Mouse (Mus musculus) liver, embryonic 16.5 days (tissue): ENCODE data around the gene Slc17a7. TPM values are rescaled to one million over a fixed set of nuclear protein-coding genes. Genes with fewer than 3 reads are reported as not detected.

ENCODE experiments used
- ATAC-seq: fragments of 200-750 bp; cut with Nextera tagmentation; 2 replicates; pipeline ENCODE4 v1.8.0; 2017; ENCODE audit warnings: low read depth, mild to moderate bottlenecking, moderate number of reproducible peaks, moderate library complexity
- H3K27ac ChIP-seq: fragments of 300-500 bp; sonication (generic); 2 replicates; pipeline ENCODE4 v1.5.1; 2014; ENCODE audit warnings: mild to moderate bottlenecking, low read length
- H3K27me3 ChIP-seq: fragments of 300-500 bp; sonication (generic); 2 replicates; pipeline ENCODE4 v1.6.1; 2014; ENCODE audit warnings: low read depth, low read length, mixed read lengths; ENCODE audit not compliant: control insufficient read depth, insufficient read depth
- H3K36me3 ChIP-seq: fragments of 300-500 bp; sonication (generic); 2 replicates; pipeline ENCODE4 v1.6.1; 2014; ENCODE audit warnings: mild to moderate bottlenecking; ENCODE audit not compliant: control insufficient read depth, insufficient read depth
- H3K4me1 ChIP-seq: fragments of 300-500 bp; sonication (generic); 2 replicates; pipeline ENCODE4 v1.6.1; 2014; ENCODE audit warnings: low read depth, low read length, mixed read lengths; ENCODE audit not compliant: control insufficient read depth
- H3K4me2 ChIP-seq: fragments of 300-500 bp; sonication (generic); 2 replicates; pipeline ENCODE4 v1.6.1; 2014; ENCODE audit warnings: low read depth, low read length, mixed read lengths
- H3K4me3 ChIP-seq: fragments of 300-500 bp; sonication (generic); 2 replicates; pipeline ENCODE4 v1.5.1; 2014; ENCODE audit warnings: low read depth, mild to moderate bottlenecking, low read length
- H3K9ac ChIP-seq: fragments of 300-500 bp; sonication (generic); 2 replicates; pipeline ENCODE4 v1.6.1; 2014; ENCODE audit warnings: low read depth, low read length
- H3K9me3 ChIP-seq: fragments of 300-500 bp; sonication (generic); replicated peaks from 2 replicates; pipeline ENCODE4 v1.6.1; 2016; ENCODE audit warnings: low read length; ENCODE audit not compliant: control insufficient read depth
- WGBS: fragments of 180-500 bp; shearing (Covaris S2); extraction: QIAGEN DNeasy Blood & Tissue Kit; methylation state at CpG from one replicate; pipeline ENCODE4 v1.1.7; 2014; ENCODE audit not compliant: insufficient replicate concordance; 5-methylcytosine and 5-hydroxymethylcytosine counted together
- polyA plus RNA-seq: library from polyadenylated mRNA; unstranded; fragments of >200 nt; fragmentation: Nextera tagmentation; extraction: Ambion mirVana; gene quantifications from 2 replicates; pipeline ENCODE4 v1.2.1, GENCODE M21; 2015

Gene Slc17a7
- polyA plus RNA-seq, 1 experiment from 2014 or later = not detected

- no peak for ATAC-seq
- Histone ChIP-seq H3K4me3 (no peak overlapping the region), H3K36me3 (no peaks in the 10 kb centered on the region), H3K9me3 (no peaks in the 10 kb centered on the region), H3K9ac (no peak overlapping the region), H3K27me3 (peaks cover 13% of the 10 kb centered on the region), H3K4me2 (no peak overlapping the region), H3K4me1 (no peaks in the 10 kb centered on the region), H3K27ac (no peak overlapping the region)
- 61% methylated on average over 17 of the region's 17 CpGs for WGBS
These were observed 30.4 kb downstream of the Slc17a7 start for GRCm38 (mm10) chr7:45193871-45194785.

GRCm38 (mm10) chr7:45195341-45196175, 31.8 kb downstream of the Slc17a7 start:
- ATAC-seq = no peak
- 54% methylated on average over 13 of the region's 13 CpGs for WGBS
- H3K27me3 ChIP-seq = peaks cover 7% of the 10 kb centered on the region; the same call in 1 of the 2 replicates

GRCm38 (mm10) chr7:45196176-45196535, 32.4 kb downstream of the Slc17a7 start:
- Histone ChIP-seq H3K9ac (no peak overlapping the region), H3K4me2 (no peak overlapping the region), H3K4me3 (no peak overlapping the region), H3K9me3 (no peaks in the 10 kb centered on the region), H3K36me3 (no peaks in the 10 kb centered on the region), H3K27me3 (peaks cover 4% of the 10 kb centered on the region; the same call in 1 of the 2 replicates), H3K4me1 (no peaks in the 10 kb centered on the region), H3K27ac (no peak overlapping the region)
- WGBS = 50% methylated on average over 4 of the region's 4 CpGs
- ATAC-seq = no peak

More at GRCm38 (mm10) chr7:45195341-45196175, 31.8 kb downstream of the Slc17a7 start:
- H3K36me3 ChIP-seq = no peaks in the 10 kb centered on the region
- H3K4me1 ChIP-seq = no peaks in the 10 kb centered on the region
- H3K9ac ChIP-seq = no peak overlapping the region
- no peak overlapping the region for H3K4me3 ChIP-seq
- no peak overlapping the region for H3K4me2 ChIP-seq
- H3K27ac ChIP-seq = no peak overlapping the region
- no peaks in the 10 kb centered on the region for H3K9me3 ChIP-seq

GRCm38 (mm10) chr7:45196994-45197393, 33.2 kb downstream of the Slc17a7 start:
- no peak overlapping the region for H3K27ac ChIP-seq
- no peak for ATAC-seq
- H3K36me3 ChIP-seq = no peaks in the 10 kb centered on the region
- no peak overlapping the region for H3K9ac ChIP-seq
- 49% methylated on average over 5 of the region's 5 CpGs for WGBS
- H3K4me3 ChIP-seq = no peak overlapping the region
- H3K4me1 ChIP-seq = no peaks in the 10 kb centered on the region
- H3K9me3 ChIP-seq = no peaks in the 10 kb centered on the region
- H3K4me2 ChIP-seq = no peak overlapping the region
- no peaks in the 10 kb centered on the region; the same call in 1 of the 2 replicates for H3K27me3 ChIP-seq

GRCm38 (mm10) chr7:45198435-45198834, 34.7 kb downstream of the Slc17a7 start:
- no peak overlapping the region for H3K4me3 ChIP-seq
- no peak overlapping the region for H3K9ac ChIP-seq
- WGBS = 6% methylated on average over 5 of the region's 5 CpGs
- no peaks in the 10 kb centered on the region for H3K36me3 ChIP-seq
- H3K27ac ChIP-seq = no peak overlapping the region
- no peaks in the 10 kb centered on the region for H3K9me3 ChIP-seq
- no peaks in the 10 kb centered on the region for H3K4me1 ChIP-seq
- no peak for ATAC-seq
- H3K27me3 ChIP-seq = no peaks in the 10 kb centered on the region; the same call in 1 of the 2 replicates
- H3K4me2 ChIP-seq = no peak overlapping the region

- H3K36me3 ChIP-seq = no peaks in the 10 kb centered on the region
- WGBS = 68% methylated on average over 11 of the region's 11 CpGs
These were observed 35.2 kb downstream of the Slc17a7 start for GRCm38 (mm10) chr7:45198961-45199360.

GRCm38 (mm10) chr7:45202654-45203053, 38.9 kb downstream of the Slc17a7 start:
- no peak overlapping the region for H3K27ac ChIP-seq
- 42% methylated on average over 10 of the region's 10 CpGs for WGBS
- ATAC-seq = no peak

More at GRCm38 (mm10) chr7:45198961-45199360, 35.2 kb downstream of the Slc17a7 start:
- no peak overlapping the region for H3K4me3 ChIP-seq
- H3K9me3 ChIP-seq = no peaks in the 10 kb centered on the region
- H3K4me1 ChIP-seq = no peaks in the 10 kb centered on the region
- H3K27me3 ChIP-seq = no peaks in the 10 kb centered on the region; the same call in 1 of the 2 replicates
- no peak overlapping the region for H3K9ac ChIP-seq
- H3K4me2 ChIP-seq = no peak overlapping the region
- ATAC-seq = no peak
- no peak overlapping the region for H3K27ac ChIP-seq

GRCm38 (mm10) chr7:45204380-45205143, 40.8 kb downstream of the Slc17a7 start, which contains the start of gene Ccdc155:
Gene Ccdc155 (minus strand): TSS chr7:45204892.
- 0 out of 2 replicates have a peak within 1 kb of the TSS, but pooled peaks have one; percentile 1 for H3K9ac ChIP-seq
- ATAC-seq = peak; percentile 91
- WGBS = 5% methylated on average over 44 of the region's 44 CpGs

More at GRCm38 (mm10) chr7:45202654-45203053, 38.9 kb downstream of the Slc17a7 start:
- Histone ChIP-seq H3K36me3 (no peaks in the 10 kb centered on the region), H3K4me3 (no peak overlapping the region), H3K27me3 (no peaks in the 10 kb centered on the region), H3K4me1 (peaks cover 5% of the 10 kb centered on the region; the same call in 1 of the 2 replicates), H3K9me3 (no peaks in the 10 kb centered on the region), H3K4me2 (no peak overlapping the region), H3K9ac (no peak overlapping the region)

More at GRCm38 (mm10) chr7:45204380-45205143, 40.8 kb downstream of the Slc17a7 start, which contains the start of gene Ccdc155:
- Histone ChIP-seq H3K4me1 (peaks cover 5% of the 10 kb centered on the region; the same call in 1 of the 2 replicates), H3K27me3 (no peaks in the 10 kb centered on the region), H3K27ac (no peak within 1 kb of the TSS), H3K36me3 (no peaks in the 10 kb centered on the region), H3K4me2 (peak within 1 kb of the TSS; percentile 57), H3K9me3 (no peaks in the 10 kb centered on the region), H3K4me3 (peak within 1 kb of the TSS; percentile 56)
